ENCODE assay signal across 24 mouse cellular contexts in genomic region chr9:88394852-88395251, GRCm38 (mm10). TPM values are rescaled to one million over a fixed set of nuclear protein-coding genes. Genes with fewer than 3 reads are reported as not detected.
DNase-seq lines count a peak whose midpoint lies in the region; ATAC-seq and TF ChIP-seq lines count a peak whose summit lies in the region.
"Had no signal": no experiment of that assay in that cellular context is flagged by ENCODE, and none has a peak within 500 bp of the region (broad histone marks: within the 10 kb centered on the region; RNA-seq: fewer than 3 reads in every experiment).

No protein-coding gene starts in this region.

- H3K27ac ChIP-seq in forebrain, embryonic 14.5 days (ENCODE audit: low read depth, low read length) = no peak overlapping the region
- no peak overlapping the region for H3K27ac ChIP-seq in forebrain, embryonic 15.5 days (replicated peaks)
- H3K27ac ChIP-seq in hindbrain, postnatal 0 days = no peak overlapping the region
- no peak overlapping the region for H3K27ac ChIP-seq in hindbrain, embryonic 10.5 days
- H3K27ac ChIP-seq: forebrain, embryonic 10.5 days; heart, adult 2 months; heart, embryonic 10.5 days; heart, embryonic 13.5 days; hindbrain, embryonic 12.5 days; hindbrain, embryonic 15.5 days; intestine, embryonic 15.5 days had no signal

- WGBS in forebrain, embryonic 14.5 days = 68% methylated on average over 8 of the region's 8 CpGs
- WGBS in forebrain, embryonic 15.5 days = 64% methylated on average over 8 of the region's 8 CpGs
- WGBS in hindbrain, postnatal 0 days = 56% methylated on average over 8 of the region's 8 CpGs
- WGBS in hindbrain, embryonic 10.5 days = 86% methylated on average over 8 of the region's 8 CpGs

- intact Hi-C loops in left cerebral cortex, postnatal 4 days (cut with DNase I) = no loop called here

- H3K27me3 ChIP-seq in forebrain, embryonic 14.5 days (replicated peaks; ENCODE audit: control insufficient read depth, insufficient read depth, low read length) = no peaks in the 10 kb centered on the region
- no peaks in the 10 kb centered on the region for H3K27me3 ChIP-seq in forebrain, embryonic 15.5 days
- H3K27me3 ChIP-seq in hindbrain, postnatal 0 days (ENCODE audit: insufficient read depth, low read length) = no peaks in the 10 kb centered on the region
- no peaks in the 10 kb centered on the region for H3K27me3 ChIP-seq in hindbrain, embryonic 10.5 days (ENCODE audit: insufficient read depth, poor library complexity, severe bottlenecking)
- H3K27me3 ChIP-seq: heart, embryonic 13.5 days; hindbrain, embryonic 12.5 days; hindbrain, embryonic 15.5 days; intestine, embryonic 15.5 days had no signal

- ATAC-seq in forebrain, embryonic 14.5 days = 0 out of 2 replicates have a peak, but pooled peaks have one; percentile 57
- no peak; the same call in 1 of the 2 replicates for ATAC-seq in forebrain, embryonic 15.5 days (replicated peaks)
- no peak for ATAC-seq in hindbrain, postnatal 0 days
- ATAC-seq: activated CD4-positive, CD25-positive, alpha-beta regulatory T cell, adult 4 months; intestine, embryonic 15.5 days had no signal

- no peaks in the 10 kb centered on the region for H3K4me1 ChIP-seq in forebrain, embryonic 14.5 days (ENCODE audit: control insufficient read depth, insufficient read depth, low read length)
- H3K4me1 ChIP-seq in forebrain, embryonic 15.5 days = no peaks in the 10 kb centered on the region
- no peaks in the 10 kb centered on the region for H3K4me1 ChIP-seq in hindbrain, postnatal 0 days (ENCODE audit: insufficient read depth, low read length)
- H3K4me1 ChIP-seq in hindbrain, embryonic 10.5 days (replicated peaks) = no peaks in the 10 kb centered on the region
- H3K4me1 ChIP-seq: forebrain, embryonic 10.5 days; heart, embryonic 10.5 days; heart, embryonic 13.5 days; hindbrain, embryonic 12.5 days; hindbrain, embryonic 15.5 days; intestine, embryonic 15.5 days had no signal

- H3K4me2 ChIP-seq in forebrain, embryonic 14.5 days (ENCODE audit: low read length) = no peak overlapping the region
- no peak overlapping the region for H3K4me2 ChIP-seq in forebrain, embryonic 15.5 days (replicated peaks)
- H3K4me2 ChIP-seq in hindbrain, postnatal 0 days (ENCODE audit: low read depth, low read length) = no peak overlapping the region
- H3K4me2 ChIP-seq: heart, embryonic 13.5 days; hindbrain, embryonic 12.5 days; hindbrain, embryonic 15.5 days; intestine, embryonic 15.5 days had no signal

- TF ChIP-seq CTCF in hindbrain, postnatal 0 days (IDR thresholded peaks at IDR 0.05; ENCODE audit: low read depth) = no peak

- no peaks in the 10 kb centered on the region for H3K9me3 ChIP-seq in forebrain, embryonic 14.5 days (replicated peaks; ENCODE audit: control insufficient read depth, low read length)
- no peaks in the 10 kb centered on the region for H3K9me3 ChIP-seq in forebrain, embryonic 15.5 days
- no peaks in the 10 kb centered on the region for H3K9me3 ChIP-seq in hindbrain, postnatal 0 days (ENCODE audit: low read length)
- no peaks in the 10 kb centered on the region for H3K9me3 ChIP-seq in hindbrain, embryonic 10.5 days
- H3K9me3 ChIP-seq: forebrain, embryonic 10.5 days; heart, embryonic 10.5 days; heart, embryonic 13.5 days; hindbrain, embryonic 12.5 days; hindbrain, embryonic 15.5 days; intestine, embryonic 15.5 days had no signal

- DNase-seq in cerebellum, postnatal 10 days = peak; percentile 59 to 71
- no peak for DNase-seq in cerebellum, adult 11-12 months
- peak; percentile 54 for DNase-seq in forebrain, embryonic 14.5 days (ENCODE audit: low spot score)
- peak; percentile 10 for DNase-seq in hindbrain, postnatal 0 days (ENCODE audit: low spot score)
- no peak for DNase-seq in hindbrain, embryonic 10.5 days (ENCODE audit: low spot score)
- DNase-seq in left cerebral cortex, postnatal 4 days = peak; percentile 29
- DNase-seq in left cerebral cortex, adult 11 months (ENCODE audit: low spot score) = no peak
- DNase-seq: adrenal gland, adult 8-10 months; adrenal gland, postnatal 25 days; cerebellum, adult 9-10 months; gastrocnemius, postnatal 10 days; gastrocnemius, postnatal 36 days; heart, adult 2 months; heart, postnatal 14 days; heart, postnatal 4 days; kidney, adult 11 months had no signal

- peaks cover 18% of the 10 kb centered on the region for H3K36me3 ChIP-seq in forebrain, embryonic 14.5 days (ENCODE audit: control insufficient read depth, insufficient read depth, low read length)
- peaks cover 23% of the 10 kb centered on the region for H3K36me3 ChIP-seq in forebrain, embryonic 15.5 days
- peaks cover 26% of the 10 kb centered on the region for H3K36me3 ChIP-seq in hindbrain, postnatal 0 days (ENCODE audit: insufficient read depth, low read length)
- peaks cover 38% of the 10 kb centered on the region for H3K36me3 ChIP-seq in hindbrain, embryonic 10.5 days
- H3K36me3 ChIP-seq: intestine, embryonic 15.5 days had no signal

- H3K4me3 ChIP-seq in forebrain, embryonic 14.5 days (ENCODE audit: low read depth, low read length) = no peak overlapping the region
- H3K4me3 ChIP-seq in forebrain, embryonic 15.5 days = no peak overlapping the region
- no peak overlapping the region for H3K4me3 ChIP-seq in hindbrain, postnatal 0 days (ENCODE audit: low read length)
- H3K4me3 ChIP-seq in hindbrain, embryonic 10.5 days = no peak overlapping the region
- H3K4me3 ChIP-seq: forebrain, embryonic 10.5 days; heart, adult 2 months; heart, embryonic 10.5 days; heart, embryonic 13.5 days; hindbrain, embryonic 12.5 days; hindbrain, embryonic 15.5 days; intestine, embryonic 15.5 days had no signal

- H3K9ac ChIP-seq in forebrain, embryonic 14.5 days (ENCODE audit: low read length) = no peak overlapping the region
- H3K9ac ChIP-seq in forebrain, embryonic 15.5 days (replicated peaks) = no peak overlapping the region
- no peak overlapping the region for H3K9ac ChIP-seq in hindbrain, postnatal 0 days (replicated peaks; ENCODE audit: low read length)
- H3K9ac ChIP-seq: heart, embryonic 13.5 days; hindbrain, embryonic 12.5 days; hindbrain, embryonic 15.5 days; intestine, embryonic 15.5 days had no signal

RNA-seq across cellular contexts. Expression of gene Snx14, which starts 43.9 kb away (rescaled TPM):
- polyA plus RNA-seq in forebrain, embryonic 14.5 days (2014; fragmentation: Nextera tagmentation; extraction: Ambion mirVana) = 22.1 and 25.1 TPM in 2 replicates
- polyA plus RNA-seq in forebrain, embryonic 15.5 days (2015; fragmentation: Nextera tagmentation; extraction: Ambion mirVana) = 26.2 and 27.7 TPM in 2 replicates
- 23.3 and 25.0 TPM in 2 replicates for total RNA-seq in hindbrain, postnatal 0 days (2014; rRNA removed)
- polyA plus RNA-seq in hindbrain, postnatal 0 days (2015; fragmentation: Nextera tagmentation; extraction: Ambion mirVana) = 28.6 and 33.2 TPM in 2 replicates
- 17.4 and 19.9 TPM in 2 replicates for polyA plus RNA-seq in hindbrain, embryonic 10.5 days (2016; fragmentation: Nextera tagmentation; extraction: Ambion mirVana)
- total RNA-seq in left cerebral cortex, postnatal 4 days (2021) = 10 to 100 TPM; 44.2 to 44.3 TPM

Comparison
In these comparisons a context has a peak if more than half of its experiments do, and no peak if none do; other contexts are left out.
1. DNase-seq: peak in cerebellum, postnatal 10 days (2 of 2), forebrain, embryonic 14.5 days (single experiment), hindbrain, postnatal 0 days (single experiment) and left cerebral cortex, postnatal 4 days (single experiment); none in cerebellum, adult 11-12 months (single experiment), hindbrain, embryonic 10.5 days (single experiment) and left cerebral cortex, adult 11 months (single experiment).